8 mouse cellular contexts compared by ENCODE assay signal in genomic region chr7:126625369-126625768, GRCm38 (mm10). TPM values are rescaled to one million over a fixed set of nuclear protein-coding genes. Genes with fewer than 3 reads are reported as not detected.
DNase-seq lines count a peak whose midpoint lies in the region; ATAC-seq and TF ChIP-seq lines count a peak whose summit lies in the region.

No protein-coding gene starts in this region.

- no peak overlapping the region; the same call in 1 of the 2 replicates for H3K27ac ChIP-seq in forebrain, postnatal 0 days (ENCODE audit: low read depth, low read length)
- no peak overlapping the region for H3K27ac ChIP-seq in forebrain, embryonic 12.5 days
- H3K27ac ChIP-seq in heart, adult 2 months = peak overlapping the region; percentile 73
- H3K27ac ChIP-seq in kidney, postnatal 0 days = peak overlapping the region; percentile 42; the same call in 1 of the 2 replicates
- no peak overlapping the region for H3K27ac ChIP-seq in liver, embryonic 14.5 days
- H3K27ac ChIP-seq in thymus, adult 2 months (ENCODE audit: control insufficient read depth, insufficient read depth, low read length) = no peak overlapping the region

- no peaks in the 10 kb centered on the region for H3K9me3 ChIP-seq in forebrain, postnatal 0 days (ENCODE audit: low read length)
- no peaks in the 10 kb centered on the region for H3K9me3 ChIP-seq in forebrain, embryonic 12.5 days
- H3K9me3 ChIP-seq in kidney, postnatal 0 days (replicated peaks; ENCODE audit: low read length) = no peaks in the 10 kb centered on the region
- H3K9me3 ChIP-seq in liver, embryonic 14.5 days (ENCODE audit: control insufficient read depth, low read length) = no peaks in the 10 kb centered on the region

- no peaks in the 10 kb centered on the region for H3K36me3 ChIP-seq in forebrain, postnatal 0 days (ENCODE audit: insufficient read depth)
- H3K36me3 ChIP-seq in forebrain, embryonic 12.5 days (replicated peaks) = no peaks in the 10 kb centered on the region
- no peaks in the 10 kb centered on the region for H3K36me3 ChIP-seq in heart, adult 2 months (ENCODE audit: control insufficient read depth, insufficient read depth, low read length)
- H3K36me3 ChIP-seq in kidney, postnatal 0 days (ENCODE audit: insufficient read depth, low read length) = no peaks in the 10 kb centered on the region
- no peaks in the 10 kb centered on the region for H3K36me3 ChIP-seq in liver, embryonic 14.5 days (replicated peaks; ENCODE audit: control insufficient read depth, insufficient read depth, low read depth)
- H3K36me3 ChIP-seq in thymus, adult 2 months (ENCODE audit: control insufficient read depth, insufficient read depth, low read length) = no peaks in the 10 kb centered on the region

- no peak for TF ChIP-seq CTCF in forebrain, postnatal 0 days (IDR thresholded peaks at IDR 0.05; ENCODE audit: low read depth)
- TF ChIP-seq CTCF in heart, adult 2 months (IDR thresholded peaks at IDR 0.05) = no peak
- no peak for TF ChIP-seq CTCF in kidney, postnatal 0 days (IDR thresholded peaks at IDR 0.05; ENCODE audit: low read depth)
- TF ChIP-seq CTCF in liver, embryonic 14.5 days (IDR thresholded peaks at IDR 0.05; ENCODE audit: low read depth) = no peak
- TF ChIP-seq CTCF in thymus, adult 2 months (IDR thresholded peaks at IDR 0.05; ENCODE audit: borderline replicate concordance, control insufficient read depth, extremely low read depth, insufficient read depth, low read length, poor library complexity) = no peak

- no peak overlapping the region for H3K4me2 ChIP-seq in forebrain, postnatal 0 days (ENCODE audit: low read depth)
- H3K4me2 ChIP-seq in forebrain, embryonic 12.5 days = no peak overlapping the region
- H3K4me2 ChIP-seq in kidney, postnatal 0 days (ENCODE audit: low read length) = no peak overlapping the region
- H3K4me2 ChIP-seq in liver, embryonic 14.5 days (ENCODE audit: low read depth) = peak overlapping the region; percentile 37

- peak; percentile 24 for DNase-seq in forebrain, postnatal 0 days
- DNase-seq in brain, adult 2 months (ENCODE audit: low read depth, low spot score) = peak; percentile 79
- peak; percentile 81 to 90 for DNase-seq in heart, adult 2 months
- DNase-seq in kidney, postnatal 0 days (ENCODE audit: low spot score) = peak; percentile 56
- peak in 2 of 3 experiments; percentile 28 to 52 for DNase-seq in liver, embryonic 14.5 days (ENCODE audit: low read depth in 3 of 3, low spot score in 3 of 3)
- peak; percentile 48 for DNase-seq in right cerebral cortex, adult 18-20 months
- no peak for DNase-seq in thymus, adult 2 months

- H3K27me3 ChIP-seq in forebrain, postnatal 0 days (ENCODE audit: insufficient read depth, low read length) = no peaks in the 10 kb centered on the region
- no peaks in the 10 kb centered on the region for H3K27me3 ChIP-seq in forebrain, embryonic 12.5 days
- H3K27me3 ChIP-seq in heart, adult 2 months (ENCODE audit: control insufficient read depth, insufficient read depth, low read length) = no peaks in the 10 kb centered on the region
- H3K27me3 ChIP-seq in kidney, postnatal 0 days (ENCODE audit: insufficient read depth, low read length) = no peaks in the 10 kb centered on the region
- no peaks in the 10 kb centered on the region for H3K27me3 ChIP-seq in liver, embryonic 14.5 days (ENCODE audit: control insufficient read depth, insufficient read depth, low read length)
- no peaks in the 10 kb centered on the region; the same call in 1 of the 2 replicates for H3K27me3 ChIP-seq in thymus, adult 2 months (ENCODE audit: control insufficient read depth, insufficient read depth, low read length)

- no peak overlapping the region for H3K4me3 ChIP-seq in forebrain, postnatal 0 days (ENCODE audit: low read depth, low read length)
- H3K4me3 ChIP-seq in forebrain, embryonic 12.5 days (replicated peaks) = no peak overlapping the region
- H3K4me3 ChIP-seq in heart, adult 2 months = peak overlapping the region; percentile 30
- H3K4me3 ChIP-seq in kidney, postnatal 0 days (replicated peaks; ENCODE audit: low read depth, low read length) = no peak overlapping the region
- no peak overlapping the region; a peak in 1 of 4 replicates for H3K4me3 ChIP-seq in liver, embryonic 14.5 days (ENCODE audit: insufficient read depth in 1 of 2, low read depth in 2 of 2, low read length in 2 of 2)
- no peak overlapping the region for H3K4me3 ChIP-seq in thymus, adult 2 months (ENCODE audit: control insufficient read depth, insufficient read depth, low read length)

- no peak for TF ChIP-seq EP300 in heart, adult 2 months (IDR thresholded peaks at IDR 0.05; ENCODE audit: insufficient read depth, low read depth, low read length)
- TF ChIP-seq EP300 in liver, embryonic 14.5 days (IDR thresholded peaks at IDR 0.05; ENCODE audit: low read depth) = no peak

- H3K9ac ChIP-seq in forebrain, postnatal 0 days = no peak overlapping the region
- no peak overlapping the region for H3K9ac ChIP-seq in forebrain, embryonic 12.5 days
- H3K9ac ChIP-seq in heart, adult 2 months (ENCODE audit: low read depth, low read length) = peak overlapping the region; percentile 33; the same call in 1 of the 2 replicates
- H3K9ac ChIP-seq in kidney, postnatal 0 days (ENCODE audit: low read depth, low read length) = 0 out of 2 replicates have a peak overlapping the region, but pooled peaks have one; percentile 19
- H3K9ac ChIP-seq in liver, embryonic 14.5 days (replicated peaks) = no peak overlapping the region; the same call in 1 of the 2 replicates

- no peaks in the 10 kb centered on the region for H3K79me2 ChIP-seq in heart, adult 2 months (replicated peaks; ENCODE audit: control insufficient read depth, insufficient read depth, low read length)

- WGBS in forebrain, postnatal 0 days = 42% methylated on average over 6 of the region's 6 CpGs
- 69% methylated on average over 6 of the region's 6 CpGs for WGBS in forebrain, embryonic 12.5 days
- WGBS in heart, adult 2 months = 35% methylated on average over 6 of the region's 6 CpGs
- WGBS in kidney, postnatal 0 days = 30% methylated on average over 6 of the region's 6 CpGs
- 13% methylated on average over 6 of the region's 6 CpGs for WGBS in liver, embryonic 14.5 days (ENCODE audit: insufficient replicate concordance)
- 65% methylated on average over 6 of the region's 6 CpGs for WGBS in thymus, adult 2 months

- no peaks in the 10 kb centered on the region for H3K4me1 ChIP-seq in forebrain, postnatal 0 days (ENCODE audit: insufficient read depth)
- H3K4me1 ChIP-seq in forebrain, embryonic 12.5 days = peaks cover 5% of the 10 kb centered on the region; the same call in 1 of the 2 replicates
- H3K4me1 ChIP-seq in heart, adult 2 months (ENCODE audit: control insufficient read depth, insufficient read depth, low read length) = peaks cover 9% of the 10 kb centered on the region
- H3K4me1 ChIP-seq in kidney, postnatal 0 days (replicated peaks; ENCODE audit: insufficient read depth, low read length) = 0 out of 2 replicates have a peak, but pooled peaks cover 7% of the 10 kb centered on the region
- H3K4me1 ChIP-seq in liver, embryonic 14.5 days (replicated peaks; ENCODE audit: control insufficient read depth in 2 of 2, insufficient read depth in 2 of 2, low read length in 1 of 2) = peaks cover 18 to 36% of the 10 kb centered on the region in 2 experiments
- no peaks in the 10 kb centered on the region; the same call in 1 of the 2 replicates for H3K4me1 ChIP-seq in thymus, adult 2 months (replicated peaks; ENCODE audit: control insufficient read depth, insufficient read depth, low read length)

- ATAC-seq in forebrain, postnatal 0 days = peak; percentile 50
- ATAC-seq in forebrain, embryonic 12.5 days (ENCODE audit: low FRiP score) = no peak
- peak; percentile 69 for ATAC-seq in kidney, postnatal 0 days (replicated peaks; ENCODE audit: low FRiP score, low read depth)
- peak; percentile 68; the same call in 1 of the 2 replicates for ATAC-seq in liver, embryonic 14.5 days (ENCODE audit: insufficient read depth)

- intact Hi-C loops in heart, adult 2 months (cut with DNase I) = no loop called here

- TF ChIP-seq POLR2A in heart, adult 2 months (IDR thresholded peaks at IDR 0.05; ENCODE audit: insufficient read depth, low read depth, low read length) = peak; percentile 85
- TF ChIP-seq POLR2A in thymus, adult 2 months (IDR thresholded peaks at IDR 0.05; ENCODE audit: control insufficient read depth, extremely low read depth, insufficient read depth, low read length, poor library complexity) = no peak

RNA-seq across cellular contexts. Expression of gene Nupr1, which starts 5.3 kb away (rescaled TPM):
- 4.8 and 7.3 TPM in 2 replicates for total RNA-seq in forebrain, postnatal 0 days (2014; rRNA removed)
- 15.5 and 18.0 TPM in 2 replicates for polyA plus RNA-seq in forebrain, postnatal 0 days (2015; fragmentation: Nextera tagmentation; extraction: Ambion mirVana)
- polyA plus RNA-seq in forebrain, embryonic 12.5 days (2016; fragmentation: Nextera tagmentation; extraction: Ambion mirVana) = 3.1 and 3.8 TPM in 2 replicates
- total RNA-seq in heart, adult 2 months (2021) = 1 to 10 TPM; 4.8 to 6.5 TPM
- 10.5 and 13.9 TPM in 2 replicates for polyA plus RNA-seq in heart, adult 2 months (2012; rRNA removed)
- 24.5 and 24.8 TPM in 2 replicates for polyA plus RNA-seq in kidney, postnatal 0 days (2015; fragmentation: Nextera tagmentation; extraction: Ambion mirVana)
- 1.9 and 2.6 TPM in 2 replicates for polyA plus RNA-seq in liver, embryonic 14.5 days (2012; rRNA removed)
- 1.3 and 3.2 TPM in 2 replicates for polyA plus RNA-seq in liver, embryonic 14.5 days (2014; fragmentation: Nextera tagmentation; extraction: Ambion mirVana)
- 5.2 and 7.1 TPM in 2 replicates for polyA plus RNA-seq in thymus, adult 2 months (2012; rRNA removed)

RNA-seq across cellular contexts. Expression of gene Sgf29, which starts 23.7 kb away (rescaled TPM):
- 22.8 and 37.1 TPM in 2 replicates for total RNA-seq in forebrain, postnatal 0 days (2014; rRNA removed)
- 59.6 and 62.3 TPM in 2 replicates for polyA plus RNA-seq in forebrain, postnatal 0 days (2015; fragmentation: Nextera tagmentation; extraction: Ambion mirVana)
- polyA plus RNA-seq in forebrain, embryonic 12.5 days (2016; fragmentation: Nextera tagmentation; extraction: Ambion mirVana) = 39.4 and 51.2 TPM in 2 replicates
- 10 to 100 TPM; 21.6 to 23.4 TPM for total RNA-seq in heart, adult 2 months (2021)
- 23.7 and 25.5 TPM in 2 replicates for polyA plus RNA-seq in heart, adult 2 months (2012; rRNA removed)
- 37.8 and 38.6 TPM in 2 replicates for polyA plus RNA-seq in kidney, postnatal 0 days (2015; fragmentation: Nextera tagmentation; extraction: Ambion mirVana)
- polyA plus RNA-seq in liver, embryonic 14.5 days (2012; rRNA removed) = 19.5 and 24.7 TPM in 2 replicates
- 23.6 and 34.4 TPM in 2 replicates for polyA plus RNA-seq in liver, embryonic 14.5 days (2014; fragmentation: Nextera tagmentation; extraction: Ambion mirVana)
- polyA plus RNA-seq in thymus, adult 2 months (2012; rRNA removed) = 72.9 and 99.6 TPM in 2 replicates

RNA-seq across cellular contexts. Expression of gene Il27, which starts 30.6 kb away (rescaled TPM):
- not detected in 2 replicates for total RNA-seq in forebrain, postnatal 0 days (2014; rRNA removed)
- polyA plus RNA-seq in forebrain, postnatal 0 days (2015; fragmentation: Nextera tagmentation; extraction: Ambion mirVana) = not detected in 2 replicates
- not detected in 2 replicates for polyA plus RNA-seq in forebrain, embryonic 12.5 days (2016; fragmentation: Nextera tagmentation; extraction: Ambion mirVana)
- not detected for total RNA-seq in heart, adult 2 months (2021)
- polyA plus RNA-seq in heart, adult 2 months (2012; rRNA removed) = not detected in 2 replicates
- polyA plus RNA-seq in kidney, postnatal 0 days (2015; fragmentation: Nextera tagmentation; extraction: Ambion mirVana) = not detected in 2 replicates
- polyA plus RNA-seq in liver, embryonic 14.5 days (2012; rRNA removed) = 0.07 TPM in 1 of 2 replicates, not detected in the other
- not detected in 2 replicates for polyA plus RNA-seq in liver, embryonic 14.5 days (2014; fragmentation: Nextera tagmentation; extraction: Ambion mirVana)
- 1.8 and 3.0 TPM in 2 replicates for polyA plus RNA-seq in thymus, adult 2 months (2012; rRNA removed)

RNA-seq across cellular contexts. Expression of gene Cln3, which starts 39.8 kb away (rescaled TPM):
- 26.9 and 29.0 TPM in 2 replicates for total RNA-seq in forebrain, postnatal 0 days (2014; rRNA removed)
- polyA plus RNA-seq in forebrain, postnatal 0 days (2015; fragmentation: Nextera tagmentation; extraction: Ambion mirVana) = 22.1 and 23.8 TPM in 2 replicates
- polyA plus RNA-seq in forebrain, embryonic 12.5 days (2016; fragmentation: Nextera tagmentation; extraction: Ambion mirVana) = 27.5 and 32.7 TPM in 2 replicates
- 10 to 100 TPM; 12.8 to 12.9 TPM for total RNA-seq in heart, adult 2 months (2021)
- 30.0 and 33.2 TPM in 2 replicates for polyA plus RNA-seq in heart, adult 2 months (2012; rRNA removed)
- polyA plus RNA-seq in kidney, postnatal 0 days (2015; fragmentation: Nextera tagmentation; extraction: Ambion mirVana) = 34.4 and 36.9 TPM in 2 replicates
- polyA plus RNA-seq in liver, embryonic 14.5 days (2012; rRNA removed) = 8.4 and 8.8 TPM in 2 replicates
- 7.2 and 9.7 TPM in 2 replicates for polyA plus RNA-seq in liver, embryonic 14.5 days (2014; fragmentation: Nextera tagmentation; extraction: Ambion mirVana)
- 90.6 and 141 TPM in 2 replicates for polyA plus RNA-seq in thymus, adult 2 months (2012; rRNA removed)

RNA-seq across cellular contexts. Expression of gene Apobr, which starts 40.6 kb away (rescaled TPM):
- total RNA-seq in forebrain, postnatal 0 days (2014; rRNA removed) = 0.08 and 0.33 TPM in 2 replicates
- 0.16 and 0.39 TPM in 2 replicates for polyA plus RNA-seq in forebrain, postnatal 0 days (2015; fragmentation: Nextera tagmentation; extraction: Ambion mirVana)
- polyA plus RNA-seq in forebrain, embryonic 12.5 days (2016; fragmentation: Nextera tagmentation; extraction: Ambion mirVana) = 0.31 and 0.52 TPM in 2 replicates
- under 1 TPM; 0.32 to 0.39 TPM for total RNA-seq in heart, adult 2 months (2021)
- polyA plus RNA-seq in heart, adult 2 months (2012; rRNA removed) = 0.47 and 1.1 TPM in 2 replicates
- 1.2 and 1.3 TPM in 2 replicates for polyA plus RNA-seq in kidney, postnatal 0 days (2015; fragmentation: Nextera tagmentation; extraction: Ambion mirVana)
- 1.2 and 1.6 TPM in 2 replicates for polyA plus RNA-seq in liver, embryonic 14.5 days (2012; rRNA removed)
- polyA plus RNA-seq in liver, embryonic 14.5 days (2014; fragmentation: Nextera tagmentation; extraction: Ambion mirVana) = 0.69 TPM in 2 replicates
- polyA plus RNA-seq in thymus, adult 2 months (2012; rRNA removed) = 6.8 and 7.2 TPM in 2 replicates

Comparison
In these comparisons a context has a peak if more than half of its experiments do, and no peak if none do; other contexts are left out.
1. H3K27ac ChIP-seq: peak in heart, adult 2 months (single experiment) and kidney, postnatal 0 days (single experiment); none in forebrain, postnatal 0 days (single experiment), forebrain, embryonic 12.5 days (single experiment), liver, embryonic 14.5 days (single experiment) and thymus, adult 2 months (single experiment).
2. H3K9ac ChIP-seq: peak in heart, adult 2 months (single experiment) and kidney, postnatal 0 days (single experiment); none in forebrain, postnatal 0 days (single experiment), forebrain, embryonic 12.5 days (single experiment) and liver, embryonic 14.5 days (single experiment).